Mouse (Mus musculus) heart, postnatal 36 days (tissue): Measurements from ENCODE around the gene Ciz1. TPM values are rescaled to one million over a fixed set of nuclear protein-coding genes. Genes with fewer than 3 reads are reported as not detected.

Source experiments
- DNase-seq, 2 experiments: peaks; one replicate each; pipeline ENCODE4 v3.0.0; 2021 to 2022
- intact Hi-C: fragments of 180-260 bp; cut with DNase I; formaldehyde crosslinking; loops from one replicate; pipeline ENCODE4 v1.15.1; 2025
- total RNA-seq, 2 experiments: library from RNA; stranded (reverse); gene quantifications; 2 replicates each; pipeline ENCODE4 v1.2.3; 2021

Ciz1 gene
- total RNA-seq, 2 experiments from 2014 or later = 25.0 to 33.3 TPM

GRCm38 (mm10) chr2:32318709-32319585 lies 33.2 kb upstream of the Ciz1 start:
- intact Hi-C loops = no loop called here
- DNase-seq = no peak

- intact Hi-C loops = no loop called here
- peak; percentile 44 to 53 for DNase-seq
Observed at GRCm38 (mm10) chr2:32319586-32320580, 32.2 kb upstream of the Ciz1 start.

- intact Hi-C loops = no loop called here
- no peak for DNase-seq
Observed at GRCm38 (mm10) chr2:32320721-32321120, 31.4 kb upstream of the Ciz1 start.

GRCm38 (mm10) chr2:32321591-32322298 lies 30.4 kb upstream of the Ciz1 start:
- no peak for DNase-seq
- intact Hi-C loops = no loop called here

- no peak for DNase-seq
- intact Hi-C loops = no loop called here
Observed at GRCm38 (mm10) chr2:32322754-32323741, 29.1 kb upstream of the Ciz1 start.

GRCm38 (mm10) chr2:32324322-32324721 lies 27.8 kb upstream of the Ciz1 start:
- intact Hi-C loops = no loop called here
- no peak for DNase-seq

GRCm38 (mm10) chr2:32325342-32325741 lies 26.8 kb upstream of the Ciz1 start:
- intact Hi-C loops = no loop called here
- no peak for DNase-seq

- DNase-seq = no peak
- intact Hi-C loops = no loop called here
Observed at GRCm38 (mm10) chr2:32327200-32327599, 24.9 kb upstream of the Ciz1 start.

- DNase-seq = no peak
- intact Hi-C loops = no loop called here
Observed at GRCm38 (mm10) chr2:32328911-32329460, 23.1 kb upstream of the Ciz1 start.

- no peak for DNase-seq
- intact Hi-C loops = no loop called here
Observed at GRCm38 (mm10) chr2:32329531-32329930, 22.6 kb upstream of the Ciz1 start.

GRCm38 (mm10) chr2:32332159-32332558 lies 20.0 kb upstream of the Ciz1 start:
- intact Hi-C loops = no loop called here
- DNase-seq = no peak

GRCm38 (mm10) chr2:32335888-32336287 lies 16.2 kb upstream of the Ciz1 start:
- no peak for DNase-seq
- intact Hi-C loops = no loop called here

GRCm38 (mm10) chr2:32339912-32340642 lies 12.1 kb upstream of the Ciz1 start:
- no peak for DNase-seq
- intact Hi-C loops = no loop called here

GRCm38 (mm10) chr2:32340836-32341633 lies 11.1 kb upstream of the Ciz1 start:
- DNase-seq = no peak
- intact Hi-C loops = no loop called here

GRCm38 (mm10) chr2:32341634-32341939 lies 10.5 kb upstream of the Ciz1 start:
- DNase-seq = no peak
- intact Hi-C loops = no loop called here

GRCm38 (mm10) chr2:32342039-32342438 lies 10.1 kb upstream of the Ciz1 start:
- intact Hi-C loops = no loop called here
- DNase-seq = no peak

- peak; percentile 59 to 72 for DNase-seq
- intact Hi-C loops = no loop called here
Observed at GRCm38 (mm10) chr2:32342539-32343350, 9.4 kb upstream of the Ciz1 start.
